Mouse (Mus musculus): ENCODE results near the gene Magi2. TPM values are rescaled to one million over a fixed set of nuclear protein-coding genes. Genes with fewer than 3 reads are reported as not detected.

Magi2 gene
- polyA plus RNA-seq, 1 experiment: 0.60 TPM

DNA sequence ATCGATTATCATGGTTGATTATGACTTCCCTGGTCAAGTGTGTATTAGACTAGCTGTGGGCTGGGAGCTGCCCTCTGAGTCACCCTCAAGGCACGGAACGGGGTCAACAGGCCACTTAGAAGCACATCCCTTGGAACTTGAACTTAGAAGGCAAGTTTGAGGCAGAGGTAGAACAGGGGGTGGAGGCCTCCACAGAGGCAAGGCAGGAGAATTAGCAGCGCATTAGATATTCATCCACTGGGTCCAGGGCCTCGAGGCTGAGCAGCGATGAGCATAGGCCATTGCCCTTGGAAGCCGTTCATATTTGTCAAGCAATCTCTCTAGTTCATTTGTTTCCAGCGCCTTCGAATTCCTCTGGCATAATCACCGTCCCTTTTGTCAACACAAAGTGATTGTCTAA is 1454.8 kb downstream of the Magi2 start:
- WGBS: 44% methylated on average over 10 of the region's 10 CpGs
- no peaks in the 10 kb centered on the region for H3K4me1 ChIP-seq (ENCODE audit: control insufficient read depth, insufficient read depth, insufficient read length, low read length)
- no peaks in the 10 kb centered on the region for H3K36me3 ChIP-seq (ENCODE audit: control insufficient read depth, insufficient read depth, low read length)
- no peak for TF ChIP-seq POLR2A (IDR thresholded peaks at IDR 0.05; ENCODE audit: low read depth, low read length)
- no peak for TF ChIP-seq CTCF (IDR thresholded peaks at IDR 0.05; ENCODE audit: extremely low read depth, insufficient read length, insufficient replicate concordance, low read depth, low read length)
- no peak overlapping the region for H3K4me3 ChIP-seq (ENCODE audit: low read depth, low read length)
- H3K27ac ChIP-seq (ENCODE audit: insufficient read depth, low read depth, low read length): no peak overlapping the region
- H3K27me3 ChIP-seq (ENCODE audit: control insufficient read depth, insufficient read depth, low read length): no peaks in the 10 kb centered on the region

DNA sequence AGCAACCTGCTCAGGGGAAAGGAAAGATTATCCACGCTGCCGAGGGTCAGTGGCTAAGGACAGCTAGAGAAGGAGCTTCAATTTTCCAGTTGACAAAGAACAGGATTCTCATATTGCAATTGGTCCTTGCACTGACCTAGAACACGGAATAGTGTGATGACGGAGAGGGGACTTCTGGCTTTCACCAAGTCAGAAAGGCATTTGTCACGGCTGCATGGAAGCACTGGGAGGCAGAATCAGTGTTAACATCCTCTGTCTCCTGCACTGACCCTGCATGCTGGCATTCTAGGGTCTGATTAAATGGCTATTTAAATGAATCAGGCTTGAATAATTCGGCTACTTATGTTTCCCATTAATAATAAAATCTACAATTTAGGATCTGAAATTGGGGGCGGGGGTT is 1455.4 kb downstream of the Magi2 start:
- Histone ChIP-seq H3K4me1 (ENCODE audit: control insufficient read depth, insufficient read depth, insufficient read length, low read length) (no peaks in the 10 kb centered on the region), H3K27me3 (ENCODE audit: control insufficient read depth, insufficient read depth, low read length) (no peaks in the 10 kb centered on the region), H3K4me3 (ENCODE audit: low read depth, low read length) (no peak overlapping the region), H3K27ac (ENCODE audit: insufficient read depth, low read depth, low read length) (no peak overlapping the region), H3K36me3 (ENCODE audit: control insufficient read depth, insufficient read depth, low read length) (no peaks in the 10 kb centered on the region)
- WGBS: 71% methylated on average over 7 of the region's 7 CpGs
- TF ChIP-seq CTCF (IDR thresholded peaks at IDR 0.05; ENCODE audit: extremely low read depth, insufficient read length, insufficient replicate concordance, low read depth, low read length) (no peak), POLR2A (IDR thresholded peaks at IDR 0.05; ENCODE audit: low read depth, low read length) (no peak)

DNA sequence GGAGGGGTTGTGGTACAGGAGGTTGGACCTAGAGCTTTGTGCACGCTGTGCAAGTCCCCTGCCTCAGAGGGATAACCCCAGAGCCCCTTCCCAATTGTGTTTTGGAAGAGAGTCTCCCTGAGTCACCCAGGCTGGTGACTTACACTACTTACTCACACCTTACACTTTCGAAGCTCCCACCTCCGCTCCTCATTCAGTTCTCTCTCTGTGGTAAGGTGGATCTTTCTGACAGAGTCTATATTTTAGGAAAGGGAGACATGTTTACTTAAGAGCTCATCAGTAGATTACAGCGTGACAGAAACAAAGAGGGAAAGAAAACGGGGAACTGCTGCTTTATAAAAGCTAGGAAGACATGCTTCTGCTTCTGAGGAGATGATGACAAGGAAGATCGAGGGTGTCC is 1457.3 kb downstream of the Magi2 start:
- H3K27me3 ChIP-seq (ENCODE audit: control insufficient read depth, insufficient read depth, low read length): no peaks in the 10 kb centered on the region
- no peak overlapping the region for H3K27ac ChIP-seq (ENCODE audit: insufficient read depth, low read depth, low read length)
- WGBS: 63% methylated on average over 6 of the region's 6 CpGs
- TF ChIP-seq POLR2A (IDR thresholded peaks at IDR 0.05; ENCODE audit: low read depth, low read length): no peak
- TF ChIP-seq CTCF (IDR thresholded peaks at IDR 0.05; ENCODE audit: extremely low read depth, insufficient read length, insufficient replicate concordance, low read depth, low read length): no peak
- no peak overlapping the region for H3K4me3 ChIP-seq (ENCODE audit: low read depth, low read length)
- H3K4me1 ChIP-seq (ENCODE audit: control insufficient read depth, insufficient read depth, insufficient read length, low read length): no peaks in the 10 kb centered on the region
- H3K36me3 ChIP-seq (ENCODE audit: control insufficient read depth, insufficient read depth, low read length): no peaks in the 10 kb centered on the region

- 93% methylated on average over 3 of the region's 3 CpGs for WGBS
- Histone ChIP-seq H3K4me3 (ENCODE audit: low read depth, low read length) (no peak overlapping the region), H3K4me1 (ENCODE audit: control insufficient read depth, insufficient read depth, insufficient read length, low read length) (no peaks in the 10 kb centered on the region), H3K27me3 (ENCODE audit: control insufficient read depth, insufficient read depth, low read length) (no peaks in the 10 kb centered on the region), H3K27ac (ENCODE audit: insufficient read depth, low read depth, low read length) (no peak overlapping the region), H3K36me3 (ENCODE audit: control insufficient read depth, insufficient read depth, low read length) (no peaks in the 10 kb centered on the region)
- no peak for TF ChIP-seq POLR2A (IDR thresholded peaks at IDR 0.05; ENCODE audit: low read depth, low read length)
- TF ChIP-seq CTCF (IDR thresholded peaks at IDR 0.05; ENCODE audit: extremely low read depth, insufficient read length, insufficient replicate concordance, low read depth, low read length): no peak
These were observed 1465.4 kb downstream of the Magi2 start for GRCm38 (mm10) chr5:20692230-20692629.

DNA sequence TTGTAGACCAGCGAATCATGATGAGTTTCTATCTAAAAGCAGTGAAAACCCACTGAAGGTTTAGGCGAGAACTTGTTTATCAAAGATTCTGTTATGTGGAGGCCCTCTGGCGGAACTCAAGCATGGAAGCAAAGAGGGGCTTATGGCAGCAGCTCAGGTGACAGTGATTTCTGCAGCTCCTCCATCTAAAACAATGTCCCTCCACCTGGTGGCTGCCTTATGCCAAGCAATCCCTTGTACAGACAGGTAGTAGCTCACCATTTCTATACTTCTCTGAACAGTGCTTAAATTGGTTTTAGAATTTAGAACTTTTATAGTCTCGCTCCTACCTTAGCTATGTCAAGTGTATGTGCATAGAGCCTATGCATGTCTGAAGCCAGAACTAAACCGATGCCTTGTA is 1472.3 kb downstream of the Magi2 start:
- 82% methylated on average over 5 of the region's 5 CpGs for WGBS
- Histone ChIP-seq H3K27me3 (ENCODE audit: control insufficient read depth, insufficient read depth, low read length) (no peaks in the 10 kb centered on the region), H3K27ac (ENCODE audit: insufficient read depth, low read depth, low read length) (no peak overlapping the region), H3K4me3 (ENCODE audit: low read depth, low read length) (no peak overlapping the region), H3K36me3 (ENCODE audit: control insufficient read depth, insufficient read depth, low read length) (no peaks in the 10 kb centered on the region), H3K4me1 (ENCODE audit: control insufficient read depth, insufficient read depth, insufficient read length, low read length) (no peaks in the 10 kb centered on the region)
- TF ChIP-seq CTCF (IDR thresholded peaks at IDR 0.05; ENCODE audit: extremely low read depth, insufficient read length, insufficient replicate concordance, low read depth, low read length): no peak
- no peak for TF ChIP-seq POLR2A (IDR thresholded peaks at IDR 0.05; ENCODE audit: low read depth, low read length)

GRCm38 (mm10) chr5:20701483-20702421 is 1474.9 kb downstream of the Magi2 start:
- peak overlapping the region; percentile 66 for H3K4me3 ChIP-seq (ENCODE audit: low read depth, low read length)
- WGBS: under 1% methylated on average over 55 of the region's 57 CpGs
- no peaks in the 10 kb centered on the region for H3K36me3 ChIP-seq (ENCODE audit: control insufficient read depth, insufficient read depth, low read length)
- peak overlapping the region; percentile 54 for H3K27ac ChIP-seq (ENCODE audit: insufficient read depth, low read depth, low read length)
- H3K4me1 ChIP-seq (ENCODE audit: control insufficient read depth, insufficient read depth, insufficient read length, low read length): no peaks in the 10 kb centered on the region
- H3K27me3 ChIP-seq (ENCODE audit: control insufficient read depth, insufficient read depth, low read length): no peaks in the 10 kb centered on the region
- no peak for TF ChIP-seq POLR2A (IDR thresholded peaks at IDR 0.05; ENCODE audit: low read depth, low read length)
- TF ChIP-seq CTCF (IDR thresholded peaks at IDR 0.05; ENCODE audit: extremely low read depth, insufficient read length, insufficient replicate concordance, low read depth, low read length): peak; percentile 43; the same call in 1 of the 2 replicates

GRCm38 (mm10) chr5:20702480-20703303 is 1475.9 kb downstream of the Magi2 start:
- H3K4me3 ChIP-seq (ENCODE audit: low read depth, low read length): peak overlapping the region; percentile 66
- no peaks in the 10 kb centered on the region for H3K36me3 ChIP-seq (ENCODE audit: control insufficient read depth, insufficient read depth, low read length)
- peak overlapping the region; percentile 38 for H3K27ac ChIP-seq (ENCODE audit: insufficient read depth, low read depth, low read length)
- H3K27me3 ChIP-seq (ENCODE audit: control insufficient read depth, insufficient read depth, low read length): no peaks in the 10 kb centered on the region
- no peaks in the 10 kb centered on the region for H3K4me1 ChIP-seq (ENCODE audit: control insufficient read depth, insufficient read depth, insufficient read length, low read length)
- WGBS: under 1% methylated on average over 49 of the region's 57 CpGs
- TF ChIP-seq CTCF (IDR thresholded peaks at IDR 0.05; ENCODE audit: extremely low read depth, insufficient read length, insufficient replicate concordance, low read depth, low read length): no peak
- no peak for TF ChIP-seq POLR2A (IDR thresholded peaks at IDR 0.05; ENCODE audit: low read depth, low read length)
